Mouse (Mus musculus) kidney, postnatal 0 days (tissue): Measurements from ENCODE around the gene Macrod2. TPM values are rescaled to one million over a fixed set of nuclear protein-coding genes. Genes with fewer than 3 reads are reported as not detected.
A peak's percentile ranks its signal among the peaks of the same experiment; 100 is the strongest.

Source experiments
- ATAC-seq: fragments of 200-750 bp; cut with Nextera tagmentation; replicated peaks from 2 replicates; pipeline ENCODE4 v1.8.0; 2017; ENCODE audit warnings: low read depth, moderate number of reproducible peaks, moderate TSS enrichment, moderate library complexity; ENCODE audit not compliant: low FRiP score
- DNase-seq: peaks from one replicate; pipeline ENCODE4 v3.0.0-alpha.2; 2016; ENCODE audit warnings: low spot score
- H3K27ac ChIP-seq: fragments of 300-500 bp; sonication (generic); 2 replicates; pipeline ENCODE4 v1.5.1; 2014; ENCODE audit warnings: mild to moderate bottlenecking
- H3K27me3 ChIP-seq: fragments of 300-500 bp; sonication (generic); 2 replicates; pipeline ENCODE4 v1.6.1; 2014; ENCODE audit warnings: low read length, mixed read lengths; ENCODE audit not compliant: insufficient read depth
- H3K36me3 ChIP-seq: fragments of 300-500 bp; sonication (generic); 2 replicates; pipeline ENCODE4 v1.6.1; 2014; ENCODE audit warnings: low read length, mixed read lengths; ENCODE audit not compliant: insufficient read depth
- H3K4me1 ChIP-seq: fragments of 300-500 bp; sonication (generic); replicated peaks from 2 replicates; pipeline ENCODE4 v1.6.1; 2014; ENCODE audit warnings: antibody characterized with exemption, low read length, mixed read lengths; ENCODE audit not compliant: insufficient read depth
- H3K4me2 ChIP-seq: fragments of 300-500 bp; sonication (generic); 2 replicates; pipeline ENCODE4 v1.6.1; 2014; ENCODE audit warnings: mild to moderate bottlenecking, low read length, moderate library complexity, mixed read lengths
- H3K4me3 ChIP-seq: fragments of 300-500 bp; sonication (generic); replicated peaks from 2 replicates; pipeline ENCODE4 v1.5.1; 2014; ENCODE audit warnings: low read depth, low read length
- H3K9ac ChIP-seq: fragments of 300-500 bp; sonication (generic); 2 replicates; pipeline ENCODE4 v1.6.1; 2014; ENCODE audit warnings: low read depth, low read length
- H3K9me3 ChIP-seq: fragments of 300-500 bp; sonication (generic); replicated peaks from 2 replicates; pipeline ENCODE4 v1.6.1; 2016; ENCODE audit warnings: low read length, inconsistent platforms, mixed read lengths
- CTCF ChIP-seq: IDR thresholded peaks from 2 replicates; pipeline ENCODE4 v1.5.1; 2016; ENCODE audit warnings: antibody characterized with exemption, low read depth, mild to moderate bottlenecking, moderate library complexity
- WGBS: fragments of 180-500 bp; shearing (Covaris S2); extraction: QIAGEN DNeasy Blood & Tissue Kit; methylation state at CpG from one replicate; pipeline ENCODE4 v1.1.7; 2014; 5-methylcytosine and 5-hydroxymethylcytosine counted together
- polyA plus RNA-seq: library from polyadenylated mRNA; unstranded; fragments of >200 nt; fragmentation: Nextera tagmentation; extraction: Ambion mirVana; gene quantifications from 2 replicates; pipeline ENCODE4 v1.2.1, GENCODE M21; 2015

Gene Macrod2
- polyA plus RNA-seq, 1 experiment from 2014 or later = 28.6 TPM

- H3K27ac ChIP-seq = no peak overlapping the region
- 58% methylated on average over 1 of the region's 1 CpGs for WGBS
- H3K9me3 ChIP-seq = no peaks in the 10 kb centered on the region
- H3K4me1 ChIP-seq = no peaks in the 10 kb centered on the region
- no peak for TF ChIP-seq CTCF
- H3K36me3 ChIP-seq = no peaks in the 10 kb centered on the region
- H3K4me2 ChIP-seq = no peak overlapping the region
- no peak overlapping the region for H3K9ac ChIP-seq
- ATAC-seq (no peak), DNase-seq (no peak)
- H3K4me3 ChIP-seq = no peak overlapping the region
- H3K27me3 ChIP-seq = no peaks in the 10 kb centered on the region
These were observed 778.1 kb downstream of the Macrod2 start for GRCm38 (mm10) chr2:141173167-141173566.

- no peak for ATAC-seq
- Histone ChIP-seq H3K4me1 (no peaks in the 10 kb centered on the region), H3K9me3 (no peaks in the 10 kb centered on the region), H3K9ac (no peak overlapping the region), H3K36me3 (no peaks in the 10 kb centered on the region), H3K27me3 (no peaks in the 10 kb centered on the region), H3K4me2 (no peak overlapping the region), H3K4me3 (no peak overlapping the region), H3K27ac (no peak overlapping the region)
- DNase-seq = no peak
- no peak for TF ChIP-seq CTCF
- WGBS = 36% methylated on average over 3 of the region's 3 CpGs
These were observed 778.5 kb downstream of the Macrod2 start for GRCm38 (mm10) chr2:141173607-141174006.

- Histone ChIP-seq H3K27me3 (no peaks in the 10 kb centered on the region), H3K4me3 (no peak overlapping the region), H3K9ac (no peak overlapping the region), H3K36me3 (no peaks in the 10 kb centered on the region), H3K4me1 (no peaks in the 10 kb centered on the region), H3K27ac (no peak overlapping the region), H3K4me2 (no peak overlapping the region), H3K9me3 (no peaks in the 10 kb centered on the region)
- DNase-seq (no peak), ATAC-seq (no peak)
- 78% methylated on average over 1 of the region's 1 CpGs for WGBS
- no peak for TF ChIP-seq CTCF
These were observed 785.5 kb downstream of the Macrod2 start for GRCm38 (mm10) chr2:141180656-141181055.

GRCm38 (mm10) chr2:141182034-141182759, 787.1 kb downstream of the Macrod2 start:
- no peak overlapping the region for H3K27ac ChIP-seq
- no peak overlapping the region for H3K4me2 ChIP-seq
- H3K9ac ChIP-seq = no peak overlapping the region
- ATAC-seq (no peak), DNase-seq (peak; percentile 57)
- H3K27me3 ChIP-seq = no peaks in the 10 kb centered on the region
- no peaks in the 10 kb centered on the region for H3K36me3 ChIP-seq
- H3K9me3 ChIP-seq = no peaks in the 10 kb centered on the region
- no peak overlapping the region for H3K4me3 ChIP-seq
- no peaks in the 10 kb centered on the region for H3K4me1 ChIP-seq
- no peak for TF ChIP-seq CTCF
- WGBS = 54% methylated on average over 5 of the region's 5 CpGs

- Histone ChIP-seq H3K27ac (no peak overlapping the region), H3K27me3 (no peaks in the 10 kb centered on the region), H3K9me3 (no peaks in the 10 kb centered on the region), H3K4me2 (no peak overlapping the region), H3K36me3 (no peaks in the 10 kb centered on the region), H3K4me1 (no peaks in the 10 kb centered on the region), H3K9ac (no peak overlapping the region), H3K4me3 (no peak overlapping the region)
- ATAC-seq (no peak; the same call in 1 of the 2 replicates), DNase-seq (peak; percentile 69)
- no peak for TF ChIP-seq CTCF
These were observed 799.4 kb downstream of the Macrod2 start for GRCm38 (mm10) chr2:141194476-141194875.

- WGBS = 66% methylated on average over 4 of the region's 4 CpGs
- no peaks in the 10 kb centered on the region for H3K36me3 ChIP-seq
- no peak overlapping the region for H3K4me3 ChIP-seq
- no peaks in the 10 kb centered on the region for H3K27me3 ChIP-seq
- no peak for TF ChIP-seq CTCF
- H3K4me1 ChIP-seq = no peaks in the 10 kb centered on the region
- DNase-seq = no peak
- no peak overlapping the region for H3K27ac ChIP-seq
- no peak for ATAC-seq
- H3K9ac ChIP-seq = no peak overlapping the region
- H3K9me3 ChIP-seq = no peaks in the 10 kb centered on the region
- no peak overlapping the region for H3K4me2 ChIP-seq
These were observed 805.4 kb downstream of the Macrod2 start for GRCm38 (mm10) chr2:141200481-141200880.
